Comparison of ENCODE assay signal across 7 mouse cellular contexts in genomic region chr6:87532953-87533710, GRCm38 (mm10). TPM values are rescaled to one million over a fixed set of nuclear protein-coding genes. Genes with fewer than 3 reads are reported as not detected.
DNase-seq lines count a peak whose midpoint lies in the region; ATAC-seq and TF ChIP-seq lines count a peak whose summit lies in the region.

Arhgap25 (minus strand) TSS chr6:87533259.

- peak within 1 kb of the TSS; percentile 30; the same call in 1 of the 2 replicates for H3K9ac ChIP-seq in heart, embryonic 16.5 days (ENCODE audit: low read length)
- H3K9ac ChIP-seq in lung, embryonic 14.5 days: no peak within 1 kb of the TSS
- H3K9ac ChIP-seq in midbrain, embryonic 14.5 days (replicated peaks; ENCODE audit: low read length): no peak within 1 kb of the TSS

- peak within 1 kb of the TSS; percentile 32 for H3K4me2 ChIP-seq in heart, embryonic 16.5 days (ENCODE audit: low read depth, low read length)
- no peak within 1 kb of the TSS for H3K4me2 ChIP-seq in lung, embryonic 14.5 days
- H3K4me2 ChIP-seq in midbrain, embryonic 14.5 days (ENCODE audit: low read length): no peak within 1 kb of the TSS

- no peaks in the 10 kb centered on the region for H3K36me3 ChIP-seq in heart, embryonic 16.5 days (ENCODE audit: control insufficient read depth, insufficient read depth)
- H3K36me3 ChIP-seq in lung, embryonic 14.5 days (ENCODE audit: insufficient read depth): no peaks in the 10 kb centered on the region
- H3K36me3 ChIP-seq in splenic B cell, adult 2 months (ENCODE audit: control insufficient read depth, insufficient read depth, low read length, poor library complexity, severe bottlenecking): no peaks in the 10 kb centered on the region
- no peaks in the 10 kb centered on the region for H3K36me3 ChIP-seq in midbrain, embryonic 14.5 days (ENCODE audit: control insufficient read depth, insufficient read depth, low read length)

- peak within 1 kb of the TSS; percentile 65; the same call in 1 of the 2 replicates for H3K27ac ChIP-seq in heart, embryonic 16.5 days (ENCODE audit: low read length)
- H3K27ac ChIP-seq in lung, embryonic 14.5 days (ENCODE audit: low read depth): no peak within 1 kb of the TSS
- no peak within 1 kb of the TSS for H3K27ac ChIP-seq in midbrain, embryonic 14.5 days (replicated peaks; ENCODE audit: low read depth, low read length)

- peaks cover 7% of the 10 kb centered on the region; the same call in 1 of the 2 replicates for H3K4me1 ChIP-seq in heart, embryonic 16.5 days (ENCODE audit: control insufficient read depth, insufficient read depth, low read length)
- H3K4me1 ChIP-seq in lung, embryonic 14.5 days (ENCODE audit: insufficient read depth): no peaks in the 10 kb centered on the region
- no peaks in the 10 kb centered on the region for H3K4me1 ChIP-seq in midbrain, embryonic 14.5 days (ENCODE audit: control insufficient read depth, insufficient read depth, low read length)

- TF ChIP-seq CTCF in lung, embryonic 14.5 days (IDR thresholded peaks at IDR 0.05; ENCODE audit: low read depth): no peak

- peaks cover 5% of the 10 kb centered on the region for H3K27me3 ChIP-seq in heart, embryonic 16.5 days (ENCODE audit: control insufficient read depth, insufficient read depth, low read length)
- H3K27me3 ChIP-seq in lung, embryonic 14.5 days (ENCODE audit: insufficient read depth, low read length): no peaks in the 10 kb centered on the region
- H3K27me3 ChIP-seq in splenic B cell, adult 2 months (ENCODE audit: control insufficient read depth, insufficient read depth, low read length, poor library complexity, severe bottlenecking): no peaks in the 10 kb centered on the region
- no peaks in the 10 kb centered on the region for H3K27me3 ChIP-seq in midbrain, embryonic 14.5 days (ENCODE audit: control insufficient read depth, insufficient read depth, low read length)

- DNase-seq in ovary, postnatal 36 days (ENCODE audit: low spot score): peak; percentile 25
- DNase-seq in ovary, postnatal 14 days (ENCODE audit: low spot score): no peak
- peak; percentile 25 for DNase-seq in lung, embryonic 14.5 days
- DNase-seq in splenic B cell, adult 2 months (ENCODE audit: low read depth, low spot score): peak; percentile 77
- no peak for DNase-seq in Muller cell, postnatal 12 days (ENCODE audit: inconsistent ontology term)
- no peak for DNase-seq in midbrain, embryonic 14.5 days

- H3K4me3 ChIP-seq in heart, embryonic 16.5 days (ENCODE audit: low read length): peak within 1 kb of the TSS; percentile 11
- H3K4me3 ChIP-seq in lung, embryonic 14.5 days (ENCODE audit: low read depth, low read length): no peak within 1 kb of the TSS
- no peak within 1 kb of the TSS for H3K4me3 ChIP-seq in midbrain, embryonic 14.5 days (replicated peaks; ENCODE audit: low read depth, low read length)

- WGBS in heart, embryonic 16.5 days: 48% methylated on average over 14 of the region's 14 CpGs
- 38% methylated on average over 14 of the region's 14 CpGs for WGBS in lung, embryonic 14.5 days
- 74% methylated on average over 14 of the region's 14 CpGs for WGBS in midbrain, embryonic 14.5 days

- no peaks in the 10 kb centered on the region for H3K9me3 ChIP-seq in heart, embryonic 16.5 days (replicated peaks; ENCODE audit: control insufficient read depth, low read length)
- H3K9me3 ChIP-seq in lung, embryonic 14.5 days (ENCODE audit: low read depth, low read length): no peaks in the 10 kb centered on the region
- no peaks in the 10 kb centered on the region for H3K9me3 ChIP-seq in midbrain, embryonic 14.5 days (ENCODE audit: control insufficient read depth, low read length)

- ATAC-seq in heart, embryonic 16.5 days (replicated peaks; ENCODE audit: extremely low read depth, insufficient read depth, low FRiP score): no peak
- ATAC-seq in lung, embryonic 14.5 days (ENCODE audit: insufficient read depth): no peak
- no peak for ATAC-seq in midbrain, embryonic 14.5 days (ENCODE audit: low FRiP score, low TSS enrichment)

RNA-seq across cellular contexts. Expression of gene Arhgap25, which starts in this region (rescaled TPM):
- polyA plus RNA-seq in heart, embryonic 16.5 days (2015; fragmentation: Nextera tagmentation; extraction: Ambion mirVana): 4.7 and 7.5 TPM in 2 replicates
- 8.2 and 8.7 TPM in 2 replicates for polyA plus RNA-seq in lung, embryonic 14.5 days (2014; fragmentation: Nextera tagmentation; extraction: Ambion mirVana)
- polyA plus RNA-seq in midbrain, embryonic 14.5 days (2014; fragmentation: Nextera tagmentation; extraction: Ambion mirVana): 1.1 and 2.4 TPM in 2 replicates

Comparison
In these comparisons a context has a peak if more than half of its experiments do, and no peak if none do; other contexts are left out.
1. DNase-seq: peak in ovary, postnatal 36 days (single experiment), lung, embryonic 14.5 days (single experiment) and splenic B cell, adult 2 months (single experiment); none in ovary, postnatal 14 days (single experiment), Muller cell, postnatal 12 days (single experiment) and midbrain, embryonic 14.5 days (single experiment).